Mouse (Mus musculus) myocyte (in vitro differentiated cells): ENCODE data around the gene Aco2.
A peak's percentile ranks its signal among the peaks of the same experiment; 100 is the strongest.

Experiments
- E2F4 ChIP-seq: IDR thresholded peaks from one replicate; pipeline ENCODE4 v1.6.1; 2011; ENCODE audit warnings: mild to moderate bottlenecking, control low read depth, moderate library complexity; ENCODE audit not compliant: insufficient read depth
- MYOD1 ChIP-seq, 3 experiments: IDR thresholded peaks; one replicate each; pipeline ENCODE4 v1.6.1; 2011; ENCODE audit warnings: control low read depth in 2 of 3, low read depth in 2 of 3, mild to moderate bottlenecking in 2 of 3, moderate library complexity in 1 of 3; ENCODE audit not compliant: insufficient read length in 2 of 3, control insufficient read depth in 1 of 3
- MYOG ChIP-seq, 3 experiments: IDR thresholded peaks; one replicate each; pipeline ENCODE4 v1.6.1; 2011; ENCODE audit warnings: control low read depth in 2 of 3, low read depth in 2 of 3, mild to moderate bottlenecking in 2 of 3; ENCODE audit not compliant: insufficient read length in 2 of 3, control insufficient read depth in 1 of 3, insufficient read depth in 1 of 3
- POLR2A ChIP-seq: IDR thresholded peaks from one replicate; pipeline ENCODE4 v1.6.1; 2011; ENCODE audit warnings: low read depth, mild to moderate bottlenecking, control low read depth, moderate library complexity; ENCODE audit not compliant: insufficient read length
- REST ChIP-seq: IDR thresholded peaks from one replicate; pipeline ENCODE4 v1.6.1; 2011; ENCODE audit warnings: mild to moderate bottlenecking, control low read depth, moderate library complexity; ENCODE audit not compliant: insufficient read depth, insufficient read length

- no peak for TF ChIP-seq E2F4
- no peak for TF ChIP-seq REST
- TF ChIP-seq MYOD1 (IDR thresholded peaks at IDR 0.05; ENCODE audit: control insufficient read depth in 1 of 3, insufficient read length in 2 of 3, low read depth in 2 of 3) = peak; percentile 93 to 97 (median 97)
- peak; percentile 97 to 99 (median 98) for TF ChIP-seq MYOG (IDR thresholded peaks at IDR 0.05; ENCODE audit: control insufficient read depth in 1 of 3, insufficient read depth in 1 of 3, insufficient read length in 2 of 3, low read depth in 2 of 3)
- no peak for TF ChIP-seq POLR2A
Measured at GRCm38 (mm10) chr15:81831136-81831825, 40.8 kb upstream of the Aco2 start.
